Mouse (Mus musculus): Measurements from ENCODE around the gene Ube2cbp. TPM values are rescaled to one million over a fixed set of nuclear protein-coding genes. Genes with fewer than 3 reads are reported as not detected.

The Ube2cbp gene
- polyA plus RNA-seq, 1 experiment from 2014 or later = 9.2 TPM

Other genes with a start within 250 kb of the Ube2cbp start
- gene Dop1a, start 2.2 kb upstream of the Ube2cbp start, polyA plus RNA-seq (2015; fragmentation: Nextera tagmentation; extraction: Ambion mirVana) = 28.5 and 31.7 TPM in 2 replicates
- 41.4 and 43.5 TPM in 2 replicates for gene Pgm3, start 106.9 kb upstream of the Ube2cbp start, polyA plus RNA-seq (2015; fragmentation: Nextera tagmentation; extraction: Ambion mirVana)
- 9.6 TPM in 2 replicates for gene Rwdd2a, start 107.0 kb upstream of the Ube2cbp start, polyA plus RNA-seq (2015; fragmentation: Nextera tagmentation; extraction: Ambion mirVana)
- gene Me1, start 231.0 kb upstream of the Ube2cbp start, polyA plus RNA-seq (2015; fragmentation: Nextera tagmentation; extraction: Ambion mirVana) = 28.5 and 30.5 TPM in 2 replicates

All from hindbrain, embryonic 13.5 days (tissue).